Mouse (Mus musculus) heart, postnatal 14 days (tissue): Measurements from ENCODE around the gene Olfr1347. TPM values are rescaled to one million over a fixed set of nuclear protein-coding genes. Genes with fewer than 3 reads are reported as not detected.
"Not testable (repeated sequence)": the region's sequence is repeated elsewhere in the genome, so short reads cannot be mapped to it uniquely, and the experiment has no call there.

Source experiments
- DNase-seq, 2 experiments: peaks; one replicate each; pipeline ENCODE4 v3.0.0; 2021 to 2022
- intact Hi-C: fragments of 180-260 bp; cut with DNase I; formaldehyde crosslinking; loops from one replicate; pipeline ENCODE4 v1.15.1; 2025
- long read RNA-seq, 2 experiments: library from polyadenylated mRNA; stranded (forward); transcript quantifications; one replicate each; pipeline ENCODE4 v2.0.0; 2021
- total RNA-seq, 2 experiments: library from RNA; stranded (reverse); gene quantifications; 2 replicates each; pipeline ENCODE4 v1.2.3; 2021

Gene Olfr1347
- total RNA-seq = not detected
- long read RNA-seq, experiment 1 = 0 reads
- long read RNA-seq, experiment 2 = 0 reads

DNA sequence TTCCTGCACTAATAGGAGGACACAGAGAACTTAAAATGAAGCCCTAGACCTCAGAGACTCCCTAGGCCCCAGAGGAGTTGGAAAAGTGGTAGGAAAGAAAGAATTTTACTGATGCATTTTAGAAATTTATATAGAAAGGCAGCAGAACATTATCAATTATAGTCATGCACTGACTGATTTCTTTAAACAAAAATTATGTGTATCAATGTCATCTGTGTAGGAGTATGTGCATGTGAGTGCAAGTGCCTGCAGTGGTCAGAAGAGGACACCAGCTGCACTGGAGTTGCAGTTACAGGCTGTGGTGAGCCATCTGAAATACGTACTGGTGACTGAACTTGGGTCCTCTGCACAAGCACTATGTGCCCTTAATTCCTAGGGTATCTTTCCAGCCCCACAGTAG, at the start of gene Olfr1347:
Olfr1347 (minus strand) TSS at position 101 of the 400 bp plus-strand sequence.
- DNase-seq = no peak
- intact Hi-C loops = no loop called here

DNA sequence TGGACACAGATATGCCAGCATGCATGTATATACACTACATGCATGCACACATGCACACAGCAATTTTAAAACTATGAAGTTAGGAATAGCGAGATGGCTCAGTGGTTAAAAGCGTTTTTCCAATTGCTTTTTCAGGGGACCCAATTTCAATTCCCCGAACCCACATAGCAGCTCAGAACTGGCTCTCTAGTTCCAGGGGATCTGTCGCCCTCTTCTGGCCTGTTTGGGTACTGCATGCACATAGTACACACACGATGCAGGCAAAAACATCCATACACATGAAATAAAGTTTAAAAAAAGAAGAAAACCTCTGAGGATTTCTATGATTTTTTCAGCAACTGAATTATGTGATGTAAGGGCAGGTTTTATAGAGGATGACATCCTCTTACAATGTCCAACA, 26.6 kb upstream of the Olfr1347 start:
- DNase-seq = no peak
- intact Hi-C loops = no loop called here

GRCm38 (mm10) chr7:6525001-6525400, 25.4 kb upstream of the Olfr1347 start:
- DNase-seq = no peak
- intact Hi-C loops = no loop called here

GRCm38 (mm10) chr7:6522850-6523249, 23.3 kb upstream of the Olfr1347 start, which contains the start of gene Olfr1349:
Gene Olfr1349 (minus strand): TSS chr7:6522950.
- intact Hi-C loops = no loop called here
- DNase-seq = no peak

DNA sequence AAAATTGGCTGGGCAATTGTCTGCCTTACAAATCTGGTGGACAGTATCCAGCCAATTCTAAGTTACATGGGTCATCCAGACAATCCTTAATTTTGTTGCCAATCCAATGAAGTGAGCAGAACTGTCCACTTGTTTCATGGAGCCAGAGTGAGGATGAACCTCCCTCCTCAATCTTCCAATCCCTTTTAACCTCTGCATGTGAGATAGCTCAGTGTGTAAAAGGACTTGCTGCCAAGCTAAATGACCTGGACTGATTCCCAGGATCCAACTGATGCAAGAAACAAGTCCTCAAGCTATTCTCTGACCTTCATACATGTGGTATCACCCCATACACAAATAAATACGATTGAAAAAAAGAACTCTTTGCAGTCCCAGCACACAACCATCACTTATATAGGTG, 22.1 kb upstream of the Olfr1347 start:
- no peak for DNase-seq
- intact Hi-C loops = no loop called here

GRCm38 (mm10) chr7:6508648-6509047, 9.1 kb upstream of the Olfr1347 start, which contains the start of gene Olfr1348:
Gene Olfr1348 (minus strand): TSS chr7:6508748.
- DNase-seq = no peak
- intact Hi-C loops = no loop called here

DNA sequence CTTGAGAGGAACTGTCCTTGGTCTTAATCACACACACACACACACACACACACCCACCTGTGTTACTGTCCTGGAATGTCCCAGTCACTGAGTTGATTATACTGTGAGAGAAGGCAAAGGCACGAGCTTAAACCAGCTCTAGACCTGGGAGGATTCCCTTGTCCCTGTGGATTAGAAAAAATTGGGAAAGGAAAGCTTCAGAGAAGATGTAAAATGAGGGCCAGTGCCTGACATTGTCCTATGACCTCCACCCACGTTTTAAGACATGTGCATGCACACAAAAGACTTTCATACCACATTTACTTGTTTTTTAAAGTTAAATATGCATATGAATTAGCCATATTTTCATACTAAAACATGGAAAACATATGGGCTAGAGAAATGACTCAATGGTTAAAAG, 12.7 kb downstream of the Olfr1347 start, which contains the start of gene Olfr5:
Olfr5 (minus strand) TSS at position 101 of the 400 bp plus-strand sequence.
- no peak for DNase-seq
- intact Hi-C loops = no loop called here

- DNase-seq, intact Hi-C loops: not testable (repeated sequence)
These were observed 21.9 kb downstream of the Olfr1347 start for GRCm38 (mm10) chr7:6477633-6478032.

DNA sequence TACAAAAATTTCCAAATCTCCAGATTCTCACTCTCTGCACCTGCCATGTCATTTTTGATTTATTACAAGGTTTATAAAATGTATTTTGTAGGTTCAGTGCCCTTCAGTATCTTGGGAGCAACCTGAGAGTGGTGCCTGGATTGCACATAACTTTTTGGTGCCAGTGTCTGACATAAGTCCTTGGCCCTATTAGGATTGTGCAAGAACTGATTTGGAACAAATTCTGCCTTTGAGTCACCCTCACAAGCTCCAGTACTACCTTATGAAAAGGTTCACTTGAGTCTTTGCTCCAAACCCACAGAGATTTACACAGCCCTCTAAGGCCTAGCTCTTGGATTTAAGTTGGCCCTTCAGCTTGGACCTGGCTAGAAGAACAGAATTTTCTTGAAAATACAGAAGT, 32.6 kb downstream of the Olfr1347 start, which contains the start of gene Olfr1346:
Olfr1346 (plus strand) TSS at position 151 of the 400 bp plus-strand sequence.
- intact Hi-C loops = no loop called here
- DNase-seq = no peak

DNA sequence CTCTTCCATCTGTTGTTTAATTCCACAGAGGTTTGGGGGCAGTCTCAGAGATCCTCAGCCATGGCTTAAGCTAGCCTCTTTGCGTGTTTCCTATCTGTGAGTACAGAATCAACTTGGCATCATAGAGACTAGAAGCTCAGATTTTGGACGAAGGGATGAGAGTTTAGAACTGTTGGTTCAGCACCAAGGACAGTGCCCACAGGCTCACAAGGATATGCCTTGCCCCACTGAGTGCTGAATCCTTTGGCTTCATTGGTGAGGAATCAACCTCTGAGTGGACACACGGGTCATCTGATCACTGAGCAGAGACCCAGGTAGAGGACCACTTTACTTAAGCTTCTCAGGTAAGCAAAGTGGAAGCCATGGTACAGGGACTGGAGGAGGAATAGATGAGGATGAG, 43.2 kb downstream of the Olfr1347 start:
- DNase-seq = no peak
- intact Hi-C loops = no loop called here

DNA sequence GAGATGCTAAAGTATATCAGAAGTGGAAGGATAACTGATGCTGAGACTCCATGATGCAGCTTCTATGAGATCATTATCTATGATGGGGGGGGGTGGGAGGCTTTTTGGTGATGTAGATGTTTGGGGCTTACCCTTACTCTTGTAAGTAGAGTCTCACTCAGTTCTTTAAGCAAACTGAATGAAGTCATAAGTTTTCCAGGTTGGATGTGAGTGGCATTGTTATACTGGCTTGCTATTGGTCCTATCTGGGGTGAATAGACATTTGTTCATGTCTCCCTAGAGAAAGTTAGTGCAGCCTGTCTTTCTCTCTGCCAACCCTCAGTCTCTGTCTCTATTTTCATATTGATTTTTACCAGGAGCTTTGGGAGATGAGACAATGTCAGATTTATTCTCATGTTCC, 43.7 kb downstream of the Olfr1347 start, which contains the start of gene Olfr1336:
Olfr1336 (plus strand) TSS at position 301 of the 400 bp plus-strand sequence.
- no peak for DNase-seq
- intact Hi-C loops = no loop called here

GRCm38 (mm10) chr7:6447771-6448170, 51.8 kb downstream of the Olfr1347 start:
- no peak for DNase-seq
- intact Hi-C loops = no loop called here

- intact Hi-C loops = no loop called here
- no peak for DNase-seq
These were observed 58.4 kb downstream of the Olfr1347 start for GRCm38 (mm10) chr7:6441173-6441572.

DNA sequence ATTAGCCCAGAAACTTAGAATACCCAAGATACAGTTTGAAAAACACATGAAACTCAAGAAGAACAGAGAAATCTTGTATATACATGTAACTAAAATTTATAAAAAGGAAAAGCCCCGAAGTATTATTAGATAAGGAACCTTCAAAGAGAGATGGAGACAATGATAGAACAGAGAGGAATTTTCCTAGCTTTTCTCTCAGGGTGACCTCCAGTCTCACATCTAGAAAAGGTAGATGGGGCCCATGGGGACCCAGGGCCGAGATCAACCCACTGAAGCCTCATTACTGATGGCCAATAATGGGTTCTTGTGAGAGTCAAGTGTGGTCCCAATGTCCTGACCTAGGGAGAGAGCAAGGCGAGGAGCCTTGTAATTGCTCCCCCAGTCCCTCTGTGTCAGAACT, 61.2 kb downstream of the Olfr1347 start, which contains the start of gene Olfr1344:
Olfr1344 (plus strand) TSS at position 301 of the 400 bp plus-strand sequence.
- intact Hi-C loops = loop anchor here (5.0 kb wide), 1 partner anchor 484 kb away; no protein-coding TSS in a partner anchor
- DNase-seq = no peak

Other genes starting within 250 kb of the Olfr1347 start
- gene Epp13, start 247.0 kb downstream of the Olfr1347 start, total RNA-seq = not detected
- 1 to 10 TPM; 3.2 to 3.5 TPM for gene Zfp667, start 213.2 kb downstream of the Olfr1347 start, total RNA-seq
- gene Zfp583, start 168.5 kb downstream of the Olfr1347 start, total RNA-seq = 1 to 10 TPM; 1.0 to 1.5 TPM
- under 1 TPM; 0.22 to 0.32 TPM for gene Gm3854, start 156.0 kb downstream of the Olfr1347 start, total RNA-seq
- 1 to 10 TPM; 2.2 to 2.4 TPM for gene Zfp78, start 136.5 kb downstream of the Olfr1347 start, total RNA-seq
- gene Zfp28, start 116.5 kb downstream of the Olfr1347 start, total RNA-seq = 1 to 10 TPM; 2.6 to 3.2 TPM
- not detected for gene Smim17, start 101.0 kb downstream of the Olfr1347 start, total RNA-seq
- not detected for gene Gm20715, start 89.5 kb downstream of the Olfr1347 start, total RNA-seq
- gene Olfr1344, start 61.1 kb downstream of the Olfr1347 start, total RNA-seq = not detected
- gene Olfr1336, start 43.6 kb downstream of the Olfr1347 start, total RNA-seq = not detected
- not detected for gene Olfr1346, start 32.7 kb downstream of the Olfr1347 start, total RNA-seq
- gene Olfr5, start 12.8 kb downstream of the Olfr1347 start, total RNA-seq = not detected
- not detected for gene Olfr1348, start 9.0 kb upstream of the Olfr1347 start, total RNA-seq
- gene Olfr1349, start 23.2 kb upstream of the Olfr1347 start, total RNA-seq = not detected
- gene Olfr1350, start 65.1 kb upstream of the Olfr1347 start, total RNA-seq = not detected
- 1 to 10 TPM; 4.9 to 5.8 TPM for gene Zim1, start 196.7 kb upstream of the Olfr1347 start, total RNA-seq
- 10 to 100 TPM; 32.4 to 35.5 TPM for gene Peg3, start 230.7 kb upstream of the Olfr1347 start, total RNA-seq
- gene Usp29, start 230.8 kb upstream of the Olfr1347 start, total RNA-seq = under 1 TPM; 0.22 to 0.57 TPM